Mouse (Mus musculus) midbrain, embryonic 14.5 days (tissue): ENCODE results near the gene Pawr. TPM values are rescaled to one million over a fixed set of nuclear protein-coding genes. Genes with fewer than 3 reads are reported as not detected.

Source experiments
- ATAC-seq: fragments of 200-750 bp; cut with Nextera tagmentation; 2 replicates; pipeline ENCODE4 v1.8.0; 2017; ENCODE audit warnings: moderate number of reproducible peaks, moderate library complexity; ENCODE audit not compliant: low FRiP score, low TSS enrichment
- DNase-seq: peaks from one replicate; pipeline ENCODE4 v3.0.0-alpha.2; 2015
- H3K27ac ChIP-seq: fragments of 300-500 bp; sonication (generic); replicated peaks from 2 replicates; pipeline ENCODE4 v1.5.1; 2014; ENCODE audit warnings: mild to moderate bottlenecking, low read depth, low read length, moderate library complexity
- H3K27me3 ChIP-seq: fragments of 300-500 bp; sonication (generic); 2 replicates; pipeline ENCODE4 v1.6.1; 2014; ENCODE audit warnings: low read length, control low read depth, mixed read lengths; ENCODE audit not compliant: control insufficient read depth, insufficient read depth
- H3K36me3 ChIP-seq: fragments of 300-500 bp; sonication (generic); 2 replicates; pipeline ENCODE4 v1.6.1; 2014; ENCODE audit warnings: low read length, control low read depth; ENCODE audit not compliant: control insufficient read depth, insufficient read depth
- H3K4me1 ChIP-seq: fragments of 300-500 bp; sonication (generic); 2 replicates; pipeline ENCODE4 v1.6.1; 2014; ENCODE audit warnings: mild to moderate bottlenecking, antibody characterized with exemption, low read length, control low read depth; ENCODE audit not compliant: control insufficient read depth, insufficient read depth
- H3K4me2 ChIP-seq: fragments of 300-500 bp; sonication (generic); 2 replicates; pipeline ENCODE4 v1.6.1; 2014; ENCODE audit warnings: mild to moderate bottlenecking, low read length, moderate library complexity
- H3K4me3 ChIP-seq: fragments of 300-500 bp; sonication (generic); replicated peaks from 2 replicates; pipeline ENCODE4 v1.5.1; 2014; ENCODE audit warnings: low read depth, low read length
- H3K9ac ChIP-seq: fragments of 300-500 bp; sonication (generic); replicated peaks from 2 replicates; pipeline ENCODE4 v1.6.1; 2014; ENCODE audit warnings: mild to moderate bottlenecking, low read length, moderate library complexity
- H3K9me3 ChIP-seq: fragments of 300-500 bp; sonication (generic); 2 replicates; pipeline ENCODE4 v1.6.1; 2016; ENCODE audit warnings: low read length, control low read depth, mixed read lengths; ENCODE audit not compliant: control insufficient read depth
- WGBS: fragments of 180-500 bp; shearing (Covaris S2); extraction: QIAGEN DNeasy Blood & Tissue Kit; methylation state at CpG from one replicate; pipeline ENCODE4 v1.1.7; 2014; 5-methylcytosine and 5-hydroxymethylcytosine counted together
- polyA plus RNA-seq: library from polyadenylated mRNA; unstranded; fragments of >200 nt; fragmentation: Nextera tagmentation; extraction: Ambion mirVana; gene quantifications from 2 replicates; pipeline ENCODE4 v1.2.1, GENCODE M21; 2014

Pawr gene
- polyA plus RNA-seq, 1 experiment from 2014 or later, result 2.7 TPM

GRCm38 (mm10) chr10:108395229-108395628, 63.3 kb downstream of the Pawr start:
- Histone ChIP-seq H3K4me1 (no peaks in the 10 kb centered on the region), H3K4me3 (no peak overlapping the region), H3K9me3 (no peaks in the 10 kb centered on the region), H3K36me3 (no peaks in the 10 kb centered on the region), H3K4me2 (no peak overlapping the region), H3K27ac (no peak overlapping the region), H3K27me3 (no peaks in the 10 kb centered on the region), H3K9ac (no peak overlapping the region)
- DNase-seq, result no peak
- no peak for ATAC-seq
- 95% methylated on average over 12 of the region's 12 CpGs for WGBS

DNA sequence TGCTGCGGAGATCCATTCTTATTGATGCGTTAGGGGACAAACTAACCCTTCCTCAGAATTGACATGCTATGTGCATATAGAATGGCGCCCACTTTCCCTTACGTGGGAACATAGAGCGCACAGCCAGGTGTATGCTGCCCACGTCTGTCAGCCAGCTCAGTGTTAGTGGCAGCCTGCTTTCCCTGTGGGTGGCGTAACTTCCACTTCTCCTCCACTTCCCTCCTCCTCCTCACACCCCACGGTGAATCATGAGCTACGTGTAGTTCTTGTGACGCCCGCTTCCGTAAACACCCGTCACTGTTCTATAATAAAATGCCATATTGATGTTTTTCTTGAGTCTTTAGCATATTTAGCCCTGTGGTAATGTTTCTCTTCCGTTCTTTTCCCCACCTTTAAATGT, 63.7 kb downstream of the Pawr start:
- 92% methylated on average over 14 of the region's 14 CpGs for WGBS
- H3K4me2 ChIP-seq, result no peak overlapping the region
- no peak overlapping the region for H3K27ac ChIP-seq
- DNase-seq, result no peak
- H3K4me1 ChIP-seq, result no peaks in the 10 kb centered on the region
- H3K27me3 ChIP-seq, result no peaks in the 10 kb centered on the region
- no peak overlapping the region for H3K4me3 ChIP-seq
- no peak overlapping the region for H3K9ac ChIP-seq
- H3K36me3 ChIP-seq, result no peaks in the 10 kb centered on the region
- ATAC-seq, result no peak
- no peaks in the 10 kb centered on the region for H3K9me3 ChIP-seq

GRCm38 (mm10) chr10:108402751-108403150, 70.8 kb downstream of the Pawr start:
- Histone ChIP-seq H3K27me3 (no peaks in the 10 kb centered on the region), H3K4me2 (no peak overlapping the region), H3K27ac (no peak overlapping the region), H3K4me3 (no peak overlapping the region), H3K36me3 (no peaks in the 10 kb centered on the region), H3K9me3 (no peaks in the 10 kb centered on the region), H3K4me1 (no peaks in the 10 kb centered on the region), H3K9ac (no peak overlapping the region)
- no peak for DNase-seq
- no peak for ATAC-seq
- WGBS, result 84% methylated on average over 4 of the region's 4 CpGs

GRCm38 (mm10) chr10:108403366-108403865, 71.5 kb downstream of the Pawr start:
- 92% methylated on average over 4 of the region's 4 CpGs for WGBS

DNA sequence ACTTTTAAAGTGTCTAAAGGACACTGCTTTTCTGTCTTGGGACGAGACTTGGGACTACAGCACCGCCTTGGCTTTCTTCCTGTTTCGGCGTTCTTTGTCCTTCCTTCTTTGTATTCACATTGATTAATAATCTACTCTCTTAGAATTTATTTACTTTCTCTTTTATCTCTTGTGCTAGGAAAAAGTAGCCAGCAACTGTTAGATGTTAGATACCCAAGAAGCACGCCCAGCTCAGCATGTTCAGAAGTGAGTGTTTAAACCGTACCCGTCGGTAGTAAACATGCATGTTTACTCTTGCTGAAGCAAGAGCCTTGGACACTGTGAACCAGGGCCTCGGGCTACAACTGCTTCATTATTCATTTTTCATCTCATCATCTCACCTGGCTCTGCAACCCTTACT, 72.2 kb downstream of the Pawr start:
- no peak for DNase-seq
- no peak overlapping the region for H3K27ac ChIP-seq
- no peak for ATAC-seq
- no peaks in the 10 kb centered on the region for H3K9me3 ChIP-seq
- 93% methylated on average over 9 of the region's 9 CpGs for WGBS
- no peaks in the 10 kb centered on the region for H3K4me1 ChIP-seq
- H3K4me3 ChIP-seq, result no peak overlapping the region
- no peaks in the 10 kb centered on the region for H3K36me3 ChIP-seq
- no peak overlapping the region for H3K9ac ChIP-seq
- H3K4me2 ChIP-seq, result no peak overlapping the region
- no peaks in the 10 kb centered on the region for H3K27me3 ChIP-seq

More at GRCm38 (mm10) chr10:108403366-108403865, 71.5 kb downstream of the Pawr start:
- Histone ChIP-seq H3K4me2 (no peak overlapping the region), H3K4me3 (no peak overlapping the region), H3K36me3 (no peaks in the 10 kb centered on the region), H3K27me3 (no peaks in the 10 kb centered on the region), H3K9ac (no peak overlapping the region), H3K27ac (no peak overlapping the region), H3K9me3 (no peaks in the 10 kb centered on the region), H3K4me1 (no peaks in the 10 kb centered on the region)
- ATAC-seq, result no peak
- no peak for DNase-seq

DNA sequence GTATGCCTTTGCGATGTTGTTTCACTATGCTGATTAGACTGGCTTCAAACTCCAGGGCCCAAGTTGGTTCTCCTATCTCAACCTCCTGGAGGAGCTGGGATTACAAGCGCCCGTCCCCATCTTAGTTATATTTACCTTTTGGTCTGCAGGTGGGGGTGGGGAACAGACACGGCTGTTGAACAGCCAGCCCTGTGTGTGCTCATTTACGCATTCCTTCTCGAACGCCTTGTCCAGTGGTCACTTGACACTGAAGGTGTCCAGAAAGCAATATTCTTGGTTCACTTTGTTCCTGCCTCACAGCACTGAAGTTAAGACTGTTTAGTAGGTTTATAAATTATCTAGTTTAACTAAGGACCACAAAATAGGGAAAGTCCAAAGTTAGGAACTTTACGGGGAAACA, 73.2 kb downstream of the Pawr start:
- WGBS, result 88% methylated on average over 8 of the region's 8 CpGs
- Histone ChIP-seq H3K4me2 (no peak overlapping the region), H3K4me3 (no peak overlapping the region), H3K27ac (no peak overlapping the region), H3K27me3 (no peaks in the 10 kb centered on the region), H3K4me1 (no peaks in the 10 kb centered on the region), H3K9ac (no peak overlapping the region), H3K36me3 (no peaks in the 10 kb centered on the region), H3K9me3 (no peaks in the 10 kb centered on the region)
- DNase-seq, result no peak
- ATAC-seq, result no peak

DNA sequence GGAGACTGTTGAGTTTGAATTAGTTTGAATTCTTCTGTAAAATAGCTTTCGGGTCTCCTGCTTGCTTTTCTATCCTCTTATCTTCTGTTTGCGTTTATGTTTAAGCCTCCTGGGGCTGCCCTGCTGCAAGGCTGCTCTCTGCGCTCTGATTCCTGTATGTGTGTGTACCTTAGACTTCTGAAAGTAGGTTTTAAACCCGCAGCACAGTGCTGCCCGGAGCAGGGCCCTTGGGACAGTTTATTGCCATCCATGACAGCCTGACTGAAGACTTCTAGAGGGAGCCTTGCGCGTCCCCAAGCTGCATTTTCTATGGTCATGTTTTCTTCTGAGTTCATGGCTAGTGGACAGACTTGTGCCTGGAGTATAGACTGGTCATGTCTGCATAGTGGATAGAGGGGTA, 74.0 kb downstream of the Pawr start:
- Histone ChIP-seq H3K27ac (no peak overlapping the region), H3K9me3 (no peaks in the 10 kb centered on the region), H3K4me2 (no peak overlapping the region), H3K36me3 (no peaks in the 10 kb centered on the region), H3K9ac (no peak overlapping the region), H3K4me1 (no peaks in the 10 kb centered on the region), H3K4me3 (no peak overlapping the region), H3K27me3 (no peaks in the 10 kb centered on the region)
- DNase-seq (no peak), ATAC-seq (no peak)
- 78% methylated on average over 7 of the region's 7 CpGs for WGBS

- WGBS, result 92% methylated on average over 12 of the region's 12 CpGs
- Histone ChIP-seq H3K9ac (no peak overlapping the region), H3K27ac (no peak overlapping the region), H3K4me3 (no peak overlapping the region), H3K9me3 (no peaks in the 10 kb centered on the region), H3K4me2 (no peak overlapping the region), H3K36me3 (no peaks in the 10 kb centered on the region), H3K27me3 (no peaks in the 10 kb centered on the region), H3K4me1 (no peaks in the 10 kb centered on the region)
- ATAC-seq (no peak), DNase-seq (no peak)
These were observed 75.2 kb downstream of the Pawr start for GRCm38 (mm10) chr10:108406798-108407754.

DNA sequence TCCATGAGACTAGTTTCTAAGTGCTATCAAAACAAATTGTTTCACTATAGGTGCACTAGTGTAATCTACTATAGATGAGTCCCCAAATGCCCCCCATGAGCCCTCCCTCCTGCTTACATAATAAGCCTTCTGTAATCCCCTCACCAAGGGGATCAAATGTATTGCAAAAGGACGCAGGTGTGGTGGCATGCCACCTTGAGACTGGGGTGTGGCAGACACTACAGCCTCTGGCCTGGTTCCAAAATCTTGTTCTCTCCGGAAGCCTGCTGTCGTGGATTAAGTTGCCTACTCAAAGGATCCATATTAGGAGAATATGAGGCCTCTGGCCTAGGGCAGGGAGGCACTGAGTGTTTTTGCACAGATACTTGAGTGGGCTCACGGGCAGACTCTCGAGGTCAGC, 76.1 kb downstream of the Pawr start:
- no peak for ATAC-seq
- Histone ChIP-seq H3K9ac (no peak overlapping the region), H3K27ac (no peak overlapping the region), H3K9me3 (no peaks in the 10 kb centered on the region), H3K4me2 (no peak overlapping the region), H3K4me1 (no peaks in the 10 kb centered on the region), H3K4me3 (no peak overlapping the region), H3K27me3 (no peaks in the 10 kb centered on the region), H3K36me3 (no peaks in the 10 kb centered on the region)
- 73% methylated on average over 5 of the region's 5 CpGs for WGBS
- DNase-seq, result no peak
